Mouse (Mus musculus) CH12.LX (cell line): ENCODE measurements around the gene Ddx31. TPM values are rescaled to one million over a fixed set of nuclear protein-coding genes. Genes with fewer than 3 reads are reported as not detected.

ENCODE experiments used
- DNase-seq: peaks from one replicate; pipeline ENCODE4 v3.0.0-alpha.2; 2013; ENCODE audit errors: extremely low read depth
- H3K27ac ChIP-seq: 2 replicates; pipeline ENCODE4 v1.5.1; 2012; ENCODE audit warnings: low read depth, mild to moderate bottlenecking, control low read depth, moderate library complexity; ENCODE audit not compliant: insufficient read depth
- H3K27me3 ChIP-seq: replicated peaks from 2 replicates; pipeline ENCODE3; 2012; ENCODE audit warnings: inconsistent platforms
- H3K36me3 ChIP-seq, 2 experiments: replicated peaks in 1 of 2; 2 replicates each; pipeline versions ENCODE3 to v1.6.1; 2012; ENCODE audit warnings: inconsistent platforms in 1 of 2, low read length in 1 of 2, mild to moderate bottlenecking in 1 of 2, mixed read lengths in 1 of 2, moderate library complexity in 1 of 2; ENCODE audit not compliant: control insufficient read depth in 1 of 2, insufficient read depth in 1 of 2
- H3K4me1 ChIP-seq, 2 experiments: 2 replicates each; pipeline ENCODE4 v1.6.1; 2012; ENCODE audit warnings: inconsistent platforms in 1 of 2, moderate library complexity in 1 of 2; ENCODE audit not compliant: insufficient read depth in 2 of 2, control insufficient read depth in 1 of 2
- H3K4me2 ChIP-seq: 2 replicates; pipeline ENCODE4 v1.6.1; 2012; ENCODE audit warnings: low read depth, mild to moderate bottlenecking, control low read depth; ENCODE audit not compliant: poor library complexity, insufficient read depth, severe bottlenecking
- H3K4me3 ChIP-seq, 3 experiments: fragments of 150-350 bp in 1 of 3; sonication (generic) in 1 of 3; replicated peaks in 1 of 3; 2 replicates each; pipeline versions ENCODE3 to v1.5.1; 2011 to 2012; ENCODE audit warnings: low read depth in 2 of 3, low read length in 2 of 3, mild to moderate bottlenecking in 2 of 3, moderate library complexity in 2 of 3, control low read depth in 1 of 3, improper control_type of control experiment in 1 of 3, inconsistent platforms in 1 of 3, mixed read lengths in 1 of 3; ENCODE audit not compliant: poor library complexity in 1 of 3
- H3K79me2 ChIP-seq: replicated peaks from 2 replicates; pipeline ENCODE4 v1.6.1; 2012; ENCODE audit warnings: mild to moderate bottlenecking, moderate library complexity; ENCODE audit not compliant: control insufficient read depth, poor library complexity, insufficient read depth, severe bottlenecking; ENCODE audit errors: extremely low read depth
- H3K9ac ChIP-seq: 2 replicates; pipeline ENCODE4 v1.6.1; 2012; ENCODE audit warnings: low read depth, mild to moderate bottlenecking, control low read depth, moderate library complexity; ENCODE audit not compliant: insufficient read depth
- H3K9me3 ChIP-seq: replicated peaks from 2 replicates; pipeline ENCODE3; 2012; ENCODE audit warnings: low read length, inconsistent platforms, mixed read lengths
- CHD1 ChIP-seq: IDR thresholded peaks from 2 replicates; pipeline ENCODE4 v1.6.1; 2012; ENCODE audit warnings: low read depth, low read length, improper control_type of control experiment, inconsistent platforms
- CTCF ChIP-seq, 2 experiments: IDR thresholded peaks in 1 of 2; conservative IDR thresholded peaks in 1 of 2; 2 replicates each; pipeline ENCODE4 v1.5.1; 2011 to 2012; ENCODE audit warnings: low read depth in 2 of 2, low read length in 2 of 2, improper control_type of control experiment in 1 of 2, inconsistent platforms in 1 of 2, mild to moderate bottlenecking in 1 of 2, moderate library complexity in 1 of 2
- EP300 ChIP-seq: IDR thresholded peaks from 2 replicates; pipeline ENCODE4 v1.6.1; 2011; ENCODE audit warnings: low read length, improper control_type of control experiment
- HCFC1 ChIP-seq: IDR thresholded peaks from 2 replicates; pipeline ENCODE4 v1.6.1; 2012; ENCODE audit warnings: low read depth, mild to moderate bottlenecking, inconsistent platforms, low read length, improper control_type of control experiment
- JUN ChIP-seq: IDR thresholded peaks from 2 replicates; pipeline ENCODE4 v1.6.1; 2011; ENCODE audit warnings: low read depth, mild to moderate bottlenecking, low read length, improper control_type of control experiment, moderate library complexity; ENCODE audit not compliant: insufficient read depth
- MAX ChIP-seq: IDR thresholded peaks from 2 replicates; pipeline ENCODE4 v1.6.1; 2011; ENCODE audit warnings: low read length, improper control_type of control experiment
- SIN3A ChIP-seq: IDR thresholded peaks from 2 replicates; pipeline ENCODE4 v1.6.1; 2012; ENCODE audit warnings: low read length, improper control_type of control experiment, inconsistent platforms
- SMC3 ChIP-seq: IDR thresholded peaks from 2 replicates; pipeline ENCODE4 v1.6.1; 2011; ENCODE audit warnings: low read depth, low read length, improper control_type of control experiment
- USF1 ChIP-seq: IDR thresholded peaks from 2 replicates; pipeline ENCODE4 v1.6.1; 2014; ENCODE audit warnings: low read depth, mild to moderate bottlenecking, inconsistent platforms, low read length, improper control_type of control experiment
- ZKSCAN1 ChIP-seq: IDR thresholded peaks from 2 replicates; pipeline ENCODE4 v1.6.1; 2012; ENCODE audit warnings: low read depth, inconsistent platforms, low read length, improper control_type of control experiment, borderline replicate concordance
- dilution Hi-C: fragments of 300-500 bp; cut with MboI; formaldehyde crosslinking; loops from 2 replicates; pipeline ENCODE4 v1.14.3; 2020; ENCODE audit warnings: low sequenced_read_pairs; ENCODE audit not compliant: extremely low pct_unique_long_range_greater_than_20kb, extremely low pct_ligation_motif_present
- in situ Hi-C: fragments of 300-500 bp; cut with MboI; formaldehyde crosslinking; loops from 3 replicates; pipeline ENCODE4 v1.14.3; 2019; ENCODE audit warnings: low sequenced_read_pairs, low pct_ligation_motif_present, low pct_unique_long_range_greater_than_20kb, mixed read lengths
- polyA plus RNA-seq: library from polyadenylated mRNA; unstranded; fragments of >175 nt; gene quantifications from 2 replicates; pipeline ENCODE4 v1.2.1, GENCODE M21; 2012; ENCODE audit warnings: low read depth; ENCODE audit not compliant: insufficient read length
- total RNA-seq, 2 experiments: library from RNA; depleted of rRNA; stranded (reverse); fragments of 300-350 nt in 1 of 2; fragments of >200 nt in 1 of 2; gene quantifications; 2 replicates each; pipeline ENCODE4 v1.2.3; 2012 to 2014

Ddx31 gene
- total and polyA plus RNA-seq, 3 experiments = 15.9 to 26.8 (median 18.8) TPM

GRCm38 (mm10) chr2:28875554-28875953 is 35.3 kb downstream of the Ddx31 start:
- in situ Hi-C loops = no loop called here
- peaks cover 59 to 91% of the 10 kb centered on the region in 2 experiments for H3K36me3 ChIP-seq

GRCm38 (mm10) chr2:28881275-28881674 is 41.1 kb downstream of the Ddx31 start:
- TF ChIP-seq CHD1 (no peak), EP300 (no peak), ZKSCAN1 (no peak), JUN (no peak), MAX (no peak)
- H3K27me3 ChIP-seq = no peaks in the 10 kb centered on the region
- H3K4me3 ChIP-seq = no peak overlapping the region
- H3K79me2 ChIP-seq = no peaks in the 10 kb centered on the region
- H3K36me3 ChIP-seq = peaks cover 59 to 88% of the 10 kb centered on the region in 2 experiments
- H3K9ac ChIP-seq = no peak overlapping the region
- H3K27ac ChIP-seq = no peak overlapping the region
- DNase-seq = no peak
- H3K4me1 ChIP-seq = no peaks in the 10 kb centered on the region
- H3K4me2 ChIP-seq = no peak overlapping the region
- no peaks in the 10 kb centered on the region for H3K9me3 ChIP-seq
- dilution Hi-C loops (no loop called here), in situ Hi-C loops (no loop called here)

More at GRCm38 (mm10) chr2:28875554-28875953, 35.3 kb downstream of the Ddx31 start:
- Histone ChIP-seq H3K9me3 (no peaks in the 10 kb centered on the region), H3K4me1 (no peaks in the 10 kb centered on the region), H3K4me2 (no peak overlapping the region), H3K79me2 (no peaks in the 10 kb centered on the region), H3K27ac (no peak overlapping the region), H3K27me3 (no peaks in the 10 kb centered on the region), H3K9ac (no peak overlapping the region), H3K4me3 (no peak overlapping the region)
- dilution Hi-C loops = no loop called here
- no peak for DNase-seq
- TF ChIP-seq HCFC1 (no peak), SIN3A (no peak), SMC3 (no peak), EP300 (no peak)

GRCm38 (mm10) chr2:28882047-28882446 is 41.8 kb downstream of the Ddx31 start:
- TF ChIP-seq CTCF (conservative IDR thresholded peaks at IDR 0.05 in 1 of 2, IDR thresholded peaks at IDR 0.05 in 1 of 2; ENCODE audit: low read depth in 2 of 2, low read length in 2 of 2) (no peak), USF1 (no peak), CHD1 (no peak)
- TF ChIP-seq, all 38 proteins: peak for 0
- no peaks in the 10 kb centered on the region for H3K9me3 ChIP-seq
- no peaks in the 10 kb centered on the region for H3K4me1 ChIP-seq
- in situ Hi-C loops = no loop called here
- no peak for DNase-seq
- no peak overlapping the region for H3K9ac ChIP-seq
- dilution Hi-C loops = no loop called here
- no peaks in the 10 kb centered on the region for H3K27me3 ChIP-seq
- H3K4me2 ChIP-seq = no peak overlapping the region
- no peak overlapping the region for H3K27ac ChIP-seq
- H3K79me2 ChIP-seq = no peaks in the 10 kb centered on the region
- H3K36me3 ChIP-seq = peaks cover 56 to 88% of the 10 kb centered on the region in 2 experiments
- H3K4me3 ChIP-seq = no peak overlapping the region
